Mouse (Mus musculus) CH12.LX (cell line): ENCODE measurements around the gene Rpl3. TPM values are rescaled to one million over a fixed set of nuclear protein-coding genes. Genes with fewer than 3 reads are reported as not detected.

Experiments used
- DNase-seq: peaks from one replicate; pipeline ENCODE4 v3.0.0-alpha.2; 2013; ENCODE audit errors: extremely low read depth
- H3K27ac ChIP-seq: 2 replicates; pipeline ENCODE4 v1.5.1; 2012; ENCODE audit warnings: low read depth, mild to moderate bottlenecking, control low read depth, moderate library complexity; ENCODE audit not compliant: insufficient read depth
- H3K27me3 ChIP-seq: replicated peaks from 2 replicates; pipeline ENCODE3; 2012; ENCODE audit warnings: inconsistent platforms
- H3K36me3 ChIP-seq, 2 experiments: replicated peaks in 1 of 2; 2 replicates each; pipeline versions ENCODE3 to v1.6.1; 2012; ENCODE audit warnings: inconsistent platforms in 1 of 2, low read length in 1 of 2, mild to moderate bottlenecking in 1 of 2, mixed read lengths in 1 of 2, moderate library complexity in 1 of 2; ENCODE audit not compliant: control insufficient read depth in 1 of 2, insufficient read depth in 1 of 2
- H3K4me1 ChIP-seq, 2 experiments: 2 replicates each; pipeline ENCODE4 v1.6.1; 2012; ENCODE audit warnings: inconsistent platforms in 1 of 2, moderate library complexity in 1 of 2; ENCODE audit not compliant: insufficient read depth in 2 of 2, control insufficient read depth in 1 of 2
- H3K4me2 ChIP-seq: 2 replicates; pipeline ENCODE4 v1.6.1; 2012; ENCODE audit warnings: low read depth, mild to moderate bottlenecking, control low read depth; ENCODE audit not compliant: poor library complexity, insufficient read depth, severe bottlenecking
- H3K4me3 ChIP-seq, 3 experiments: fragments of 150-350 bp in 1 of 3; sonication (generic) in 1 of 3; replicated peaks in 1 of 3; 2 replicates each; pipeline versions ENCODE3 to v1.5.1; 2011 to 2012; ENCODE audit warnings: low read depth in 2 of 3, low read length in 2 of 3, mild to moderate bottlenecking in 2 of 3, moderate library complexity in 2 of 3, control low read depth in 1 of 3, improper control_type of control experiment in 1 of 3, inconsistent platforms in 1 of 3, mixed read lengths in 1 of 3; ENCODE audit not compliant: poor library complexity in 1 of 3
- H3K79me2 ChIP-seq: replicated peaks from 2 replicates; pipeline ENCODE4 v1.6.1; 2012; ENCODE audit warnings: mild to moderate bottlenecking, moderate library complexity; ENCODE audit not compliant: control insufficient read depth, poor library complexity, insufficient read depth, severe bottlenecking; ENCODE audit errors: extremely low read depth
- H3K9ac ChIP-seq: 2 replicates; pipeline ENCODE4 v1.6.1; 2012; ENCODE audit warnings: low read depth, mild to moderate bottlenecking, control low read depth, moderate library complexity; ENCODE audit not compliant: insufficient read depth
- H3K9me3 ChIP-seq: replicated peaks from 2 replicates; pipeline ENCODE3; 2012; ENCODE audit warnings: low read length, inconsistent platforms, mixed read lengths
- CHD2 ChIP-seq: IDR thresholded peaks from 2 replicates; pipeline ENCODE4 v1.6.1; 2011; ENCODE audit warnings: low read length, improper control_type of control experiment
- CTCF ChIP-seq, 2 experiments: IDR thresholded peaks in 1 of 2; conservative IDR thresholded peaks in 1 of 2; 2 replicates each; pipeline ENCODE4 v1.5.1; 2011 to 2012; ENCODE audit warnings: low read depth in 2 of 2, low read length in 2 of 2, improper control_type of control experiment in 1 of 2, inconsistent platforms in 1 of 2, mild to moderate bottlenecking in 1 of 2, moderate library complexity in 1 of 2
- E2F4 ChIP-seq: IDR thresholded peaks from 2 replicates; pipeline ENCODE4 v1.6.1; 2011; ENCODE audit warnings: low read depth, low read length, improper control_type of control experiment; ENCODE audit not compliant: insufficient replicate concordance
- ELF1 ChIP-seq: IDR thresholded peaks from 2 replicates; pipeline ENCODE4 v1.6.1; 2014; ENCODE audit warnings: low read depth, mild to moderate bottlenecking, inconsistent platforms, low read length, improper control_type of control experiment
- EP300 ChIP-seq: IDR thresholded peaks from 2 replicates; pipeline ENCODE4 v1.6.1; 2011; ENCODE audit warnings: low read length, improper control_type of control experiment
- ETS1 ChIP-seq: conservative IDR thresholded peaks from 2 replicates; pipeline ENCODE4 v1.6.1; 2012; ENCODE audit warnings: low read depth, mild to moderate bottlenecking, inconsistent platforms, low read length, improper control_type of control experiment, moderate library complexity
- GABPA ChIP-seq: IDR thresholded peaks from 2 replicates; pipeline ENCODE4 v1.6.1; 2012; ENCODE audit warnings: low read depth, low read length, improper control_type of control experiment, inconsistent platforms; ENCODE audit not compliant: insufficient replicate concordance
- IRF4 ChIP-seq: IDR thresholded peaks from 2 replicates; pipeline ENCODE4 v1.6.1; 2014; ENCODE audit warnings: low read depth, mild to moderate bottlenecking, inconsistent platforms, low read length, improper control_type of control experiment
- JUN ChIP-seq: IDR thresholded peaks from 2 replicates; pipeline ENCODE4 v1.6.1; 2011; ENCODE audit warnings: low read depth, mild to moderate bottlenecking, low read length, improper control_type of control experiment, moderate library complexity; ENCODE audit not compliant: insufficient read depth
- MAFK ChIP-seq: IDR thresholded peaks from 2 replicates; pipeline ENCODE4 v1.6.1; 2011; ENCODE audit warnings: low read length, improper control_type of control experiment; ENCODE audit not compliant: insufficient replicate concordance
- MAX ChIP-seq: IDR thresholded peaks from 2 replicates; pipeline ENCODE4 v1.6.1; 2011; ENCODE audit warnings: low read length, improper control_type of control experiment
- MAZ ChIP-seq: IDR thresholded peaks from 2 replicates; pipeline ENCODE4 v1.6.1; 2012; ENCODE audit warnings: low read depth, mild to moderate bottlenecking, inconsistent platforms, low read length, improper control_type of control experiment, moderate library complexity
- MYC ChIP-seq: IDR thresholded peaks from 2 replicates; pipeline ENCODE4 v1.6.1; 2011; ENCODE audit warnings: low read depth, mild to moderate bottlenecking, improper control_type of control experiment, low read length
- NELFE ChIP-seq: IDR thresholded peaks from 2 replicates; pipeline ENCODE4 v1.6.1; 2011; ENCODE audit warnings: low read depth, low read length, improper control_type of control experiment
- NRF1 ChIP-seq: IDR thresholded peaks from 2 replicates; pipeline ENCODE4 v1.6.1; 2014; ENCODE audit warnings: low read depth, mild to moderate bottlenecking, inconsistent platforms, low read length, improper control_type of control experiment, moderate library complexity
- POLR2A ChIP-seq: IDR thresholded peaks from 2 replicates; pipeline ENCODE4 v1.6.1; 2011; ENCODE audit warnings: low read depth, mild to moderate bottlenecking, improper control_type of control experiment, low read length
- RAD21 ChIP-seq: IDR thresholded peaks from 2 replicates; pipeline ENCODE4 v1.6.1; 2011; ENCODE audit warnings: low read depth, mild to moderate bottlenecking, low read length, improper control_type of control experiment, moderate library complexity
- RCOR1 ChIP-seq: conservative IDR thresholded peaks from 2 replicates; pipeline ENCODE4 v1.6.1; 2012; ENCODE audit warnings: low read depth, mild to moderate bottlenecking, inconsistent platforms, low read length, improper control_type of control experiment
- SMC3 ChIP-seq: IDR thresholded peaks from 2 replicates; pipeline ENCODE4 v1.6.1; 2011; ENCODE audit warnings: low read depth, low read length, improper control_type of control experiment
- TBP ChIP-seq: conservative IDR thresholded peaks from 2 replicates; pipeline ENCODE4 v1.6.1; 2011; ENCODE audit warnings: low read depth, low read length, improper control_type of control experiment
- TCF12 ChIP-seq: IDR thresholded peaks from 2 replicates; pipeline ENCODE4 v1.6.1; 2014; ENCODE audit warnings: low read depth, mild to moderate bottlenecking, inconsistent platforms, low read length, improper control_type of control experiment
- UBTF ChIP-seq: IDR thresholded peaks from 2 replicates; pipeline ENCODE4 v1.6.1; 2012; ENCODE audit warnings: low read depth, mild to moderate bottlenecking, inconsistent platforms, low read length, improper control_type of control experiment, moderate library complexity
- USF1 ChIP-seq: IDR thresholded peaks from 2 replicates; pipeline ENCODE4 v1.6.1; 2014; ENCODE audit warnings: low read depth, mild to moderate bottlenecking, inconsistent platforms, low read length, improper control_type of control experiment
- dilution Hi-C: fragments of 300-500 bp; cut with MboI; formaldehyde crosslinking; loops from 2 replicates; pipeline ENCODE4 v1.14.3; 2020; ENCODE audit warnings: low sequenced_read_pairs; ENCODE audit not compliant: extremely low pct_unique_long_range_greater_than_20kb, extremely low pct_ligation_motif_present
- in situ Hi-C: fragments of 300-500 bp; cut with MboI; formaldehyde crosslinking; loops from 3 replicates; pipeline ENCODE4 v1.14.3; 2019; ENCODE audit warnings: low sequenced_read_pairs, low pct_ligation_motif_present, low pct_unique_long_range_greater_than_20kb, mixed read lengths
- polyA plus RNA-seq: library from polyadenylated mRNA; unstranded; fragments of >175 nt; gene quantifications from 2 replicates; pipeline ENCODE4 v1.2.1, GENCODE M21; 2012; ENCODE audit warnings: low read depth; ENCODE audit not compliant: insufficient read length
- total RNA-seq, 2 experiments: library from RNA; depleted of rRNA; stranded (reverse); fragments of 300-350 nt in 1 of 2; fragments of >200 nt in 1 of 2; gene quantifications; 2 replicates each; pipeline ENCODE4 v1.2.3; 2012 to 2014

The Rpl3 gene
- total and polyA plus RNA-seq, 3 experiments, result 2,198 to 3,819 (median 2,592) TPM

GRCm38 (mm10) chr15:80107575-80107974 lies 15.9 kb upstream of the Rpl3 start:
- peaks cover 5% of the 10 kb centered on the region for H3K9me3 ChIP-seq
- peaks cover 3 to 15% of the 10 kb centered on the region in 2 experiments for H3K4me1 ChIP-seq
- no peak for DNase-seq
- H3K27ac ChIP-seq, result no peak overlapping the region
- no peaks in the 10 kb centered on the region for H3K27me3 ChIP-seq
- H3K36me3 ChIP-seq, result peaks cover 0 to 4% of the 10 kb centered on the region in 2 experiments
- in situ Hi-C loops (no loop called here), dilution Hi-C loops (no loop called here)
- no peak overlapping the region for H3K4me2 ChIP-seq
- TF ChIP-seq UBTF (no peak), IRF4 (no peak), CTCF (conservative IDR thresholded peaks at IDR 0.05 in 1 of 2, IDR thresholded peaks at IDR 0.05 in 1 of 2; ENCODE audit: low read depth in 2 of 2, low read length in 2 of 2) (peak in 1 of 2 experiments; percentile 23; a peak in 1 of 4 replicates), TCF12 (no peak), MAFK (no peak), MAX (no peak), ELF1 (no peak)
- no peaks in the 10 kb centered on the region for H3K79me2 ChIP-seq
- no peak overlapping the region for H3K9ac ChIP-seq
- H3K4me3 ChIP-seq, result no peak overlapping the region

- Histone ChIP-seq H3K79me2 (no peaks in the 10 kb centered on the region), H3K9ac (no peak overlapping the region), H3K9me3 (peaks cover 5% of the 10 kb centered on the region), H3K4me1 (peaks cover 3 to 15% of the 10 kb centered on the region in 2 experiments), H3K4me2 (no peak overlapping the region), H3K36me3 (peaks cover 0 to 3% of the 10 kb centered on the region in 2 experiments), H3K4me3 (no peak overlapping the region), H3K27me3 (no peaks in the 10 kb centered on the region), H3K27ac (no peak overlapping the region)
- DNase-seq, result no peak
- no peak for TF ChIP-seq NRF1
- no peak for TF ChIP-seq JUN
- TF ChIP-seq SMC3, result no peak
- TF ChIP-seq CHD2, result no peak
- TF ChIP-seq TBP, result no peak
- no peak for TF ChIP-seq RAD21
- no peak for TF ChIP-seq MAX
- TF ChIP-seq TCF12, result no peak
- no peak for TF ChIP-seq RCOR1
- TF ChIP-seq POLR2A, result no peak
- TF ChIP-seq EP300, result no peak
- TF ChIP-seq GABPA, result no peak
- no peak for TF ChIP-seq USF1
- TF ChIP-seq E2F4, result no peak
- no peak for TF ChIP-seq MYC
- no peak for TF ChIP-seq NELFE
- no peak for TF ChIP-seq MAZ
- no peak for TF ChIP-seq IRF4
- TF ChIP-seq ETS1, result no peak
- dilution Hi-C loops, result no loop called here
- in situ Hi-C loops, result no loop called here
Measured at GRCm38 (mm10) chr15:80107143-80107542, 15.5 kb upstream of the Rpl3 start.
